In the genomic region with DNA sequence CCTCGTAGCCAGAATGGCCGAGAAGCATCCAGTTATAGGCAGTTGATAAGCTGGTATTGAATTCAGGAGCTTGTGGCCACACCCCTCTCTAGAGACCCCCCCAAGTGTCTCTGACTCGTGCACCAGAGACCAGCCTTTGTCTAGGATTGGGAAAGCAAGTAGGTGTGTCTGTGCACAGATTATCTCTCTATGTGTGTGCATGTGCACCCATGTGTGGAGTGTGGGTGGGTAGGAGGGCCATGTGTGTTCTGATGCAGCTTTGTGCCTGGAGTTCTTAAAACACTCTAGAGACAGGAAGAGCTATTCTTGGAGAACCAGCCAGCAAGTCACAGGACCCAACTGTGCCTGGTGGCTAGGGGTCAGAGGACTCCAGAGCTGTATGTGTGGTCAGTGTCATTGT, we compare ENCODE assay signal across 10 mouse cellular contexts. TPM values are rescaled to one million over a fixed set of nuclear protein-coding genes. Genes with fewer than 3 reads are reported as not detected.
DNase-seq lines count a peak whose midpoint lies in the region; ATAC-seq and TF ChIP-seq lines count a peak whose summit lies in the region.
"Had no signal": no experiment of that assay in that cellular context is flagged by ENCODE, and none has a peak within 500 bp of the region (broad histone marks: within the 10 kb centered on the region; RNA-seq: fewer than 3 reads in every experiment).

No protein-coding gene starts in this region.

- no peak for TF ChIP-seq POLR2A in kidney, adult 2 months (IDR thresholded peaks at IDR 0.05; ENCODE audit: low read depth, low read length)

- H3K27me3 ChIP-seq in kidney, adult 2 months (replicated peaks; ENCODE audit: control insufficient read depth, insufficient read depth, low read length), result no peaks in the 10 kb centered on the region
- no peaks in the 10 kb centered on the region for H3K27me3 ChIP-seq in megakaryocyte, embryonic 14.5 days (replicated peaks)
- no peaks in the 10 kb centered on the region for H3K27me3 ChIP-seq in liver, embryonic 11.5 days (replicated peaks; ENCODE audit: control insufficient read depth, insufficient read depth, low read length)
- H3K27me3 ChIP-seq in stomach, embryonic 16.5 days (ENCODE audit: control insufficient read depth, insufficient read depth, low read length), result no peaks in the 10 kb centered on the region
- H3K27me3 ChIP-seq: hindbrain, embryonic 13.5 days had no signal

- H3K4me2 ChIP-seq in liver, embryonic 11.5 days, result peak overlapping the region; percentile 28; the same call in 1 of the 2 replicates
- H3K4me2 ChIP-seq in stomach, embryonic 16.5 days (ENCODE audit: low read depth, low read length), result no peak overlapping the region
- H3K4me2 ChIP-seq: hindbrain, embryonic 13.5 days had no signal

- ATAC-seq in megakaryocyte, adult 5-6 weeks (ENCODE audit: poor library complexity, severe bottlenecking), result no peak
- ATAC-seq in liver, embryonic 11.5 days (replicated peaks; ENCODE audit: low FRiP score), result no peak
- no peak for ATAC-seq in stomach, embryonic 16.5 days (ENCODE audit: insufficient read depth, low FRiP score)
- ATAC-seq: midbrain, embryonic 16.5 days had no signal

- H3K36me3 ChIP-seq in kidney, adult 2 months (ENCODE audit: control insufficient read depth, insufficient read depth, low read length), result no peaks in the 10 kb centered on the region
- peaks cover 84% of the 10 kb centered on the region for H3K36me3 ChIP-seq in megakaryocyte, embryonic 14.5 days (replicated peaks; ENCODE audit: low read length)
- no peaks in the 10 kb centered on the region for H3K36me3 ChIP-seq in liver, embryonic 11.5 days (ENCODE audit: control insufficient read depth, insufficient read depth, low read length)
- H3K36me3 ChIP-seq in stomach, embryonic 16.5 days (ENCODE audit: control insufficient read depth, insufficient read depth, low read length), result no peaks in the 10 kb centered on the region

- WGBS in kidney, adult 2 months, result 56% methylated on average over 3 of the region's 3 CpGs
- 55% methylated on average over 3 of the region's 3 CpGs for WGBS in liver, embryonic 11.5 days
- WGBS in stomach, embryonic 16.5 days, result 58% methylated on average over 3 of the region's 3 CpGs

- H3K4me1 ChIP-seq in kidney, adult 2 months (ENCODE audit: control insufficient read depth, insufficient read depth, low read length), result peaks cover 21% of the 10 kb centered on the region
- peaks cover 100% of the 10 kb centered on the region for H3K4me1 ChIP-seq in megakaryocyte, embryonic 14.5 days
- H3K4me1 ChIP-seq in liver, embryonic 11.5 days (replicated peaks; ENCODE audit: control insufficient read depth, insufficient read depth, low read length), result peaks cover 72% of the 10 kb centered on the region
- H3K4me1 ChIP-seq in stomach, embryonic 16.5 days (ENCODE audit: control insufficient read depth, insufficient read depth, low read length), result peaks cover 37% of the 10 kb centered on the region

- DNase-seq in kidney, adult 2 months, result no peak
- DNase-seq in kidney, adult 9 months, result no peak
- DNase-seq in liver, embryonic 11.5 days (ENCODE audit: low spot score), result no peak
- no peak for DNase-seq in thymus, postnatal 0 days (ENCODE audit: low spot score)

- H3K4me3 ChIP-seq in kidney, adult 2 months (ENCODE audit: insufficient read depth, low read depth, low read length), result no peak overlapping the region
- H3K4me3 ChIP-seq in megakaryocyte, embryonic 14.5 days (replicated peaks), result peak overlapping the region; percentile 85
- H3K4me3 ChIP-seq in liver, embryonic 11.5 days (ENCODE audit: low read depth, low read length), result no peak overlapping the region
- H3K4me3 ChIP-seq in stomach, embryonic 16.5 days (replicated peaks; ENCODE audit: low read length), result no peak overlapping the region
- H3K4me3 ChIP-seq: forebrain, embryonic 10.5 days; hindbrain, embryonic 13.5 days had no signal

- H3K9ac ChIP-seq in liver, embryonic 11.5 days (ENCODE audit: low read depth, low read length), result no peak overlapping the region
- 0 out of 2 replicates have a peak overlapping the region, but pooled peaks have one; percentile 17 for H3K9ac ChIP-seq in stomach, embryonic 16.5 days (ENCODE audit: low read length)
- H3K9ac ChIP-seq: hindbrain, embryonic 13.5 days had no signal

- no peaks in the 10 kb centered on the region for H3K9me3 ChIP-seq in megakaryocyte, embryonic 14.5 days
- no peaks in the 10 kb centered on the region for H3K9me3 ChIP-seq in liver, embryonic 11.5 days (ENCODE audit: control insufficient read depth, low read length)
- H3K9me3 ChIP-seq in stomach, embryonic 16.5 days (replicated peaks; ENCODE audit: control insufficient read depth, low read length), result no peaks in the 10 kb centered on the region
- H3K9me3 ChIP-seq: forebrain, embryonic 10.5 days; hindbrain, embryonic 13.5 days had no signal

- TF ChIP-seq CTCF in kidney, adult 2 months (conservative IDR thresholded peaks at IDR 0.05; ENCODE audit: insufficient read depth, insufficient read length, low read depth, low read length), result no peak

- H3K27ac ChIP-seq in kidney, adult 2 months (ENCODE audit: insufficient read depth, low read depth, low read length), result peak overlapping the region; percentile 37
- peak overlapping the region; percentile 51 for H3K27ac ChIP-seq in liver, embryonic 11.5 days (ENCODE audit: low read depth, low read length)
- H3K27ac ChIP-seq in stomach, embryonic 16.5 days (ENCODE audit: low read length), result 0 out of 2 replicates have a peak overlapping the region, but pooled peaks have one; percentile 59
- H3K27ac ChIP-seq: forebrain, embryonic 10.5 days; hindbrain, embryonic 13.5 days had no signal

RNA-seq across cellular contexts. Expression of gene Ell, which starts 21.3 kb away (rescaled TPM):
- 16.4 and 18.1 TPM in 2 replicates for polyA plus RNA-seq in kidney, adult 2 months (2012; rRNA removed)
- polyA plus RNA-seq in megakaryocyte, embryonic 14.5 days (2012; ENCODE audit: insufficient read depth, low replicate concordance), result 58.8 and 65.3 TPM in 2 replicates
- total RNA-seq in megakaryocyte, adult 5-6 weeks (2015), result 9.3 and 12.5 TPM in 2 replicates
- 11.1 and 11.9 TPM in 2 replicates for total RNA-seq in megakaryocyte, adult 5-6 weeks (2017)
- polyA plus RNA-seq in liver, embryonic 11.5 days (2014; fragmentation: Nextera tagmentation; extraction: Ambion mirVana), result 20.3 and 20.7 TPM in 2 replicates
- polyA plus RNA-seq in stomach, embryonic 16.5 days (2015; fragmentation: Nextera tagmentation; extraction: Ambion mirVana), result 18.6 and 20.5 TPM in 2 replicates
- 13.5 and 14.2 TPM in 2 replicates for polyA plus RNA-seq in thymus, postnatal 0 days (2015; fragmentation: Nextera tagmentation; extraction: Ambion mirVana)

RNA-seq across cellular contexts. Expression of gene Kxd1, which starts 32.8 kb away (rescaled TPM):
- polyA plus RNA-seq in kidney, adult 2 months (2012; rRNA removed), result 151 TPM in 2 replicates
- 33.5 and 40.2 TPM in 2 replicates for polyA plus RNA-seq in megakaryocyte, embryonic 14.5 days (2012; ENCODE audit: insufficient read depth, low replicate concordance)
- 88.7 and 114 TPM in 2 replicates for total RNA-seq in megakaryocyte, adult 5-6 weeks (2015)
- 71.4 and 80.6 TPM in 2 replicates for total RNA-seq in megakaryocyte, adult 5-6 weeks (2017)
- polyA plus RNA-seq in liver, embryonic 11.5 days (2014; fragmentation: Nextera tagmentation; extraction: Ambion mirVana), result 68.8 and 75.2 TPM in 2 replicates
- polyA plus RNA-seq in stomach, embryonic 16.5 days (2015; fragmentation: Nextera tagmentation; extraction: Ambion mirVana), result 53.6 and 53.9 TPM in 2 replicates
- polyA plus RNA-seq in thymus, postnatal 0 days (2015; fragmentation: Nextera tagmentation; extraction: Ambion mirVana), result 66.8 and 68.6 TPM in 2 replicates

RNA-seq across cellular contexts. Expression of gene Fkbp8, which starts 33.0 kb away (rescaled TPM):
- polyA plus RNA-seq in kidney, adult 2 months (2012; rRNA removed), result 320 and 410 TPM in 2 replicates
- 3,667 and 5,102 TPM in 2 replicates for polyA plus RNA-seq in megakaryocyte, embryonic 14.5 days (2012; ENCODE audit: insufficient read depth, low replicate concordance)
- total RNA-seq in megakaryocyte, adult 5-6 weeks (2015), result 75.1 and 75.3 TPM in 2 replicates
- 146 and 166 TPM in 2 replicates for total RNA-seq in megakaryocyte, adult 5-6 weeks (2017)
- 261 and 285 TPM in 2 replicates for polyA plus RNA-seq in liver, embryonic 11.5 days (2014; fragmentation: Nextera tagmentation; extraction: Ambion mirVana)
- polyA plus RNA-seq in stomach, embryonic 16.5 days (2015; fragmentation: Nextera tagmentation; extraction: Ambion mirVana), result 291 and 298 TPM in 2 replicates
- polyA plus RNA-seq in thymus, postnatal 0 days (2015; fragmentation: Nextera tagmentation; extraction: Ambion mirVana), result 309 and 319 TPM in 2 replicates

RNA-seq across cellular contexts. Expression of gene Isyna1, which starts 33.6 kb away (rescaled TPM):
- polyA plus RNA-seq in kidney, adult 2 months (2012; rRNA removed), result 127 and 159 TPM in 2 replicates
- 165 and 201 TPM in 2 replicates for polyA plus RNA-seq in megakaryocyte, embryonic 14.5 days (2012; ENCODE audit: insufficient read depth, low replicate concordance)
- total RNA-seq in megakaryocyte, adult 5-6 weeks (2015), result 11.8 and 11.9 TPM in 2 replicates
- 13.9 and 15.7 TPM in 2 replicates for total RNA-seq in megakaryocyte, adult 5-6 weeks (2017)
- 177 and 188 TPM in 2 replicates for polyA plus RNA-seq in liver, embryonic 11.5 days (2014; fragmentation: Nextera tagmentation; extraction: Ambion mirVana)
- polyA plus RNA-seq in stomach, embryonic 16.5 days (2015; fragmentation: Nextera tagmentation; extraction: Ambion mirVana), result 104 and 111 TPM in 2 replicates
- 78.9 and 88.4 TPM in 2 replicates for polyA plus RNA-seq in thymus, postnatal 0 days (2015; fragmentation: Nextera tagmentation; extraction: Ambion mirVana)

RNA-seq across cellular contexts. Expression of gene Ssbp4, which starts 48.1 kb away (rescaled TPM):
- polyA plus RNA-seq in kidney, adult 2 months (2012; rRNA removed), result 84.9 and 123 TPM in 2 replicates
- 1,561 and 3,509 TPM in 2 replicates for polyA plus RNA-seq in megakaryocyte, embryonic 14.5 days (2012; ENCODE audit: insufficient read depth, low replicate concordance)
- total RNA-seq in megakaryocyte, adult 5-6 weeks (2015), result 35.7 and 38.2 TPM in 2 replicates
- total RNA-seq in megakaryocyte, adult 5-6 weeks (2017), result 61.3 and 76.1 TPM in 2 replicates
- polyA plus RNA-seq in liver, embryonic 11.5 days (2014; fragmentation: Nextera tagmentation; extraction: Ambion mirVana), result 144 and 173 TPM in 2 replicates
- 65.2 and 68.3 TPM in 2 replicates for polyA plus RNA-seq in stomach, embryonic 16.5 days (2015; fragmentation: Nextera tagmentation; extraction: Ambion mirVana)
- polyA plus RNA-seq in thymus, postnatal 0 days (2015; fragmentation: Nextera tagmentation; extraction: Ambion mirVana), result 135 and 142 TPM in 2 replicates
